Mouse (Mus musculus): Measurements from ENCODE around the gene Mdm4. TPM values are rescaled to one million over a fixed set of nuclear protein-coding genes. Genes with fewer than 3 reads are reported as not detected.
"Not testable (repeated sequence)": the region's sequence is repeated elsewhere in the genome, so short reads cannot be mapped to it uniquely, and the experiment has no call there.

Mdm4 gene
- total RNA-seq, 2 experiments from 2014 or later, result 79.0 to 85.9 TPM

DNA sequence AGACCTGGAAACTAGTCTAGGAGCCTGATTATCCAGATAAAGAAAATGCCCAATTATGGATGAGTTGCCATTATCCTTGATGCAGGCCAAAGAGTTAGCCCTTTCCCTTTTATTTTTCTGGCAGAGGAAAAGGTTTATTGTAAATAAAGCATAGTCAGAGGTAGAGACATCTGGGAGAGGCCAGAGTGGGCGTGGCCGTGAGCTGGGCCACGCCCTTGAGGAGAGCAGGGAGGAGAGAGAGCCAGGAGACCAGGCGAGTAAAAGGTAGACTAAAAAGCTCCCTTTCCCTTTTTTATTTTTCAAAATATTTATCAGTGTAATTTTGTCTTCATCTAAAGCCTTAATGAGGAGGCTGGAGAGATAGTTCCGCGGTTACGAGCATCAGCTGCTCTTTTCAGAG, 2.4 kb downstream of the Mdm4 start:
- TF ChIP-seq CTCF (IDR thresholded peaks at IDR 0.05), result no peak
- no peak for DNase-seq (ENCODE audit: extremely low spot score in 1 of 2, low spot score in 2 of 2)
- Histone ChIP-seq H3K4me3 (no peak overlapping the region), H3K27ac (no peak overlapping the region)
- intact Hi-C loops (cut with DNase I), result loop anchor here (5.0 kb wide), 1 partner anchor 584 kb away; the partner anchor contains the start of gene Snrpe

DNA sequence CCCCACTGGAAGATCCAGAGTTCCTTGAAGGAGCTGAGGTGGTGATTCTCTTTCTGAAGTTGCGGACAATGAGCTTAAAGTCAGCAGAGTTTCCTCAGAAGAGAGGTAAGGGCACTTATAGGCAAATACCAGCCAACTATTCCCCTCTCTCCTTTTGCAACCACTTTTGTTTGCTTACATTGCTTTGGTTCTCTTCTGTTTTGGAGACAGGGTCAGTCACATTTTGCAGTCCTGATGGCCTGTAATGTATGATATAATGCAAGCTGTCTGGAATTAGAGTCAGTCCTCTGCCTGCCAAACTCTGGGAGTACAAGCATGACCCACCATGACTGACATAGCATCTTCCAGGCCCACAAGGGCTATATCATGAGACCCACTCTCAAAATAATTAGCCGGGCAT, 3.2 kb downstream of the Mdm4 start:
- no peak for TF ChIP-seq CTCF (IDR thresholded peaks at IDR 0.05)
- Histone ChIP-seq H3K27ac (no peak overlapping the region), H3K4me3 (no peak overlapping the region)
- intact Hi-C loops (cut with DNase I), result loop anchor here (5.0 kb wide), 1 partner anchor 585 kb away; the partner anchor contains the start of gene Snrpe
- DNase-seq (ENCODE audit: extremely low spot score in 1 of 2, low spot score in 2 of 2), result no peak

DNA sequence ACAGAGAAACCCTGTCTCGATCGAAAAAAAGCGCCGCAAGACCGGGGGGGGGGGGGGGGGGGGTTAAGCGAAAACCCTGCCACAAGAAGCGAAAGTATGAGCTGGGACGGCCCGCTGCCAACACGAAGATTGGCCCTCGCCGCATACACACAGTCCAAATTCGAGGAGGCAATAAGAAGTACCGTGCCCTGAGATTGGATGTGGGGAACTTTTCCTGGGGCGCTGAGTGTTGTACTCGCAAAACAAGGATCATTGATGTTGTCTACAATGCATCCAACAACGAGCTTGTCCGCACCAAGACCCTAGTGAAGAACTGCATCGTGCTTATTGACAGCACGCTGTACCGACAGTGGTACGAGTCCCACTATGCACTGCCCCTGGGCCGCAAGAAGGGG, 4.6 kb downstream of the Mdm4 start:
- intact Hi-C loops (cut with DNase I), result loop anchor here (5.0 kb wide), 1 partner anchor 587 kb away; the partner anchor contains the start of gene Snrpe
- H3K27ac ChIP-seq; DNase-seq (ENCODE audit: extremely low spot score in 1 of 2, low spot score in 2 of 2): not testable (repeated sequence)
- H3K4me3 ChIP-seq, result peak overlapping the region; percentile 63; the same call in 1 of the 2 replicates

DNA sequence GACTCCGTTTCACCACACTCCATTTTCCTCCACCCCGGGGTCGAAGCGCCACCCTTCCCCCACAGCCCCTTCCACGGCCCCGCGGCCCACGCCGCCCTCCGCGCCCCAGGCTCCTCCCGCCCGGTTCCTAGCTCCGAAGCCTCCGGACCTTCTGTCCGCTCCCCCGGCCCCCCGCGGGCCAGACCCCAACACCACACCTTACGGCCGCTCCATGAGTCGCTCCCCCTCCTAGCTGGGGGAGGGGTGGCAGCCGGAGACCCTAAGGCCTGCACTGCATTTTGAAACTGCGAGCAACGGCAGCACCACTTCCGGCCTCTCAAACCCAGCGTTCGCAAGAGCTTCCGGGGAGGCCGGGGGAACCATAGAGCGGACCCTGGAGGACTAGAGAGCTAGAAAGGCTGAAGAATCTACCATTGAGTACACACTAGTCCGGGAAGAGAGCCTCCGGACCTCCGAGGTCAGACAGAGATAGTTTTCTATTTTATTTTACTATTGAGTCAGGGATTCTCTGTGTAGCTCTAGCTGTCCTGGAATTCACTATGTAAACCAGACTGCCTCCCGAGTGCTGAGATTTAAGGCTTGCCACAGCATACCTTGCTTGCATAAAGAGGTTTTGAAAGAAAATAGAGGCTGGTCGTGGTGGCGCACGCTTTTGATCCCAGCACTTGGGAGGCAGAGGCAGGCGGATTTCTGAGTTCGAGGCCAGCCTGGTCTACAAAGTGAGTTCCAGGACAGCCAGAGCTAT, 5.1 kb downstream of the Mdm4 start:
- peak overlapping the region; percentile 63 for H3K4me3 ChIP-seq
- peak overlapping the region; percentile 87 for H3K27ac ChIP-seq
- intact Hi-C loops (cut with DNase I), result loop anchor here (5.0 kb wide), 1 partner anchor 587 kb away; the partner anchor contains the start of gene Snrpe
- no peak for TF ChIP-seq CTCF (IDR thresholded peaks at IDR 0.05)
- DNase-seq (ENCODE audit: extremely low spot score in 1 of 2, low spot score in 2 of 2), result peak; percentile 81 to 87

DNA sequence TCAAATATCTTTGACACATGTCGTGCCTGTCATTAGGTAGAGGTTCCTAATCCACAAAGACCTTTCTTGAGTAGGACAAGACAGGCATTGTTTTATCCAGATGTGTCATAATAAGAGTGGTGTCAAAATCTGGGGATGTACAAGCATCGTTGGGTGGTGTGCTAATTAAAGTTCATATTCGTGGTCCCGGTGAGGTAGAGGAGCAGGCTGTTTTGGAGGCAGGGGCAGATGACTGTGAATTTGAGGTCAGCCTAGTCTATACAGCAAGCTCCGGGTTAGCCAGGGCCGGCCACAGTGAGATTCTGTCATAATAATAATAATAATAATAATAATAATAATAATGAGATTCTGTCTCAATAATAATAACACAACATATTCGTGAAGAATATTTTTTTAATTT, 5.9 kb downstream of the Mdm4 start:
- intact Hi-C loops (cut with DNase I), result no loop called here
- no peak for DNase-seq (ENCODE audit: extremely low spot score in 1 of 2, low spot score in 2 of 2)
- TF ChIP-seq CTCF (IDR thresholded peaks at IDR 0.05), result no peak
- H3K4me3 ChIP-seq, result peak overlapping the region; percentile 63
- no peak overlapping the region; the same call in 1 of the 2 replicates for H3K27ac ChIP-seq

DNA sequence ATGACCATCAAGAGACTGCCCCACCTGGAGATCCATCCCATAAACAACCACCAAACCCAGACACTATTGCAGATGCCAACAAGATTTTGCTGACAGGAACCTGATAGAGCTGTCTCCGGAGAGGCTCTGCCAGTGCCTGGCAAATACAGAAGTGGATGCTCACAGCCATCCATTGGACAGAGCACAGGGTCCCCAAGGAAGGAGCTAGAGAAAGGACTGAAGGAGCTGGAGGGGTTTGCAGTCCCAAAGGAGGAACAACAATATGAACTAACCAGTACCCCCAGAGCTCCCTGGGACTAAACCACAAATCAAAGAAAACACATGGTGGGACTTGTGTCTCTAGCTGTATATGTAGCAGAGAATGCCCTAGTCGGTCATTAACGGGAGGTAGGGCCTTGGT, 6.6 kb downstream of the Mdm4 start:
- H3K4me3 ChIP-seq; DNase-seq (ENCODE audit: extremely low spot score in 1 of 2, low spot score in 2 of 2); intact Hi-C loops (cut with DNase I); H3K27ac ChIP-seq: not testable (repeated sequence)

DNA sequence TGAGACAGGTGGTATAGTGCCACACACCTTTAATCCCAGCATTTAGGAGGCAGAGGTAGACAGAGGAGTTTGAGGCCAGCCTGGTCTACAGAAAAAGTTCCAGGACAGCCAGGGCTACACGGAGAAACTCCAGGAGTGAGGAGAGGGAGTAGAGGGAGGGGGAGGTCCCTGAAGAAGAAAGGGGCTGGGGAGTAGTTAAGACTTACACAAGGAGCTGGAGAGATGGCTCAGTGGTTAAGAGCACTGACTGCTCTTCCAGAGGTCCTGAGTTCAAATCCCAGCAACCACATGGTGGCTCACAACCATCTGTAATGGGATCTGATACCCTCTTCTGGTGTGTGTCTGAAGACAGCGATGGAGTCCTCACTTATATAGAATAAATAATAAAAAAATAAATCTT, 8.4 kb downstream of the Mdm4 start:
- H3K4me3 ChIP-seq; DNase-seq (ENCODE audit: extremely low spot score in 1 of 2, low spot score in 2 of 2); H3K27ac ChIP-seq; intact Hi-C loops (cut with DNase I): not testable (repeated sequence)

DNA sequence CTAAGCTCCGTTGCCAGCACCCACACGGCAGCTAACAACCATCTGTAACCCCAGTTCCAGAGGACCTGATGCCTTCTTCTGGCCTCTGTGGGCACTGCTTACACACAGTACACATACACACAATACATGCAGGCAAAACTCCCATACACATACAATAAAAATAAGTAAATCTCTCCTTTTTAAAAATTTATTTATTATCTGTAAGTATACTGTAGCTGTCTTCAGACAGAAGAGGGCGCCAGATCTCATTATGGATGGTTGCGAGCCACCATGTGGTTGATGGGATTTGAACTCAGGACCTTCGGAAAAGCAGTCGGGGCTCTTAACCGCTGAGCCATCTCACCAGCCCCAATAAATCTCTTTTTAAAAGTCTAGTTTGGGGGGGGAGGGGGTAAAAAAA, 9.0 kb downstream of the Mdm4 start:
- intact Hi-C loops (cut with DNase I), result no loop called here
- no peak for DNase-seq (ENCODE audit: extremely low spot score in 1 of 2, low spot score in 2 of 2)
- H3K27ac ChIP-seq, result no peak overlapping the region
- no peak overlapping the region for H3K4me3 ChIP-seq
- TF ChIP-seq CTCF (IDR thresholded peaks at IDR 0.05), result peak; percentile 26; the same call in 1 of the 2 replicates

DNA sequence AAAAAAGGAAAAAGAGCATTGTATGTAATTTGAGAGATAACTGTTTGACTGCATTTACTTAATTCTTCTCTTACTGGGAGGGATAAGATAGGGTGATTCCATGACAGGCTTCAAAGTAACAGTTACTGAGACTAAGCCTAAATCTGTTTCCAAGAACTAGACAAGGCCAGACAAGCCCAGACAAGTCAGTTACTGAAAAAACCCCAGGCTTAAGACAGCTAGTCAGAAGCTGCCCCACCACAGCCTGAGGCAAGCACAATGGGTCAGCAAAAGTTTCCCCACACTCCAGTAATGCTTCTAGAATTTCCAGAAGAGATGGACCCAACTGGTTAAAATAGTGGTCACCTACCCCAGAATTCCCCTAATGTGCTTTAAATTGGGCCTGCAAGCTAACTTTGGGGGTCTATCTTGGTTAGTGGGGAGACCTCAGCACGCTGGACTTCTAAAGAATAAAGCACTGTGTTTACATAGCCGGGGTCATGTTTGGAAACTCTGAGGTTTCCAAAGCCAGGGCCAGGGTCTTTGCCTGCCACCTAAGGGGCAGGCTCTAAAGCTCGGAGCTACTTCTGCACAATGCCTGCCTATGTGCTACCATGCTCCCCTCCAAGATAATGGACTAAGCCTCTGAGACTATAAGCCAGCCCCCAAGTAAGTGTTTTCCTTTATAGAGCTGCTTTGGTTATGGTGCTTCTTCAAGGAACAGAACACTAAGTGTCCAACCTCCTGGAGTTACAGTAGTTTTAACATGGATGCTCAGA, 10.0 kb downstream of the Mdm4 start:
- Histone ChIP-seq H3K27ac (no peak overlapping the region), H3K4me3 (no peak overlapping the region)
- DNase-seq (ENCODE audit: extremely low spot score in 1 of 2, low spot score in 2 of 2), result no peak
- no peak for TF ChIP-seq CTCF (IDR thresholded peaks at IDR 0.05)
- intact Hi-C loops (cut with DNase I), result no loop called here

DNA sequence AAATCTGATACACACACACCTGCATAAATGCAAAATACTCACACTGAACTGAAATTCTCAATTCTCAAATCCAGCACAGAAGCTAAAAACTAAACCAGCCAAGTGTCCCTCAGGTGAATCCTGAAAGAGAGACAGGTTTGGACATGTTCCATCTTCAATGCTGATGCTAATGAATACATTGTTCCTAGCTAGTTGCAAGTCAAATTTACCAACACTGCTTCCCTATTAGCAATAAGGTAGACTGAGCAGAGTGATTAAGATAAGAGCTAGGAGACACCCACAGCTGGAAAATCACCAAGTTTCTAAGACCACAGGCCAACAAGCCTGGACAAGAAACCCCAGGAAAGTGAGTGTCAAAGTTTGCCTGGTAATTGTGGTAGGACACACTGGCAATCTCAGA, 11.0 kb downstream of the Mdm4 start:
- no peak for DNase-seq (ENCODE audit: extremely low spot score in 1 of 2, low spot score in 2 of 2)
- intact Hi-C loops (cut with DNase I), result no loop called here
- no peak overlapping the region for H3K4me3 ChIP-seq

DNA sequence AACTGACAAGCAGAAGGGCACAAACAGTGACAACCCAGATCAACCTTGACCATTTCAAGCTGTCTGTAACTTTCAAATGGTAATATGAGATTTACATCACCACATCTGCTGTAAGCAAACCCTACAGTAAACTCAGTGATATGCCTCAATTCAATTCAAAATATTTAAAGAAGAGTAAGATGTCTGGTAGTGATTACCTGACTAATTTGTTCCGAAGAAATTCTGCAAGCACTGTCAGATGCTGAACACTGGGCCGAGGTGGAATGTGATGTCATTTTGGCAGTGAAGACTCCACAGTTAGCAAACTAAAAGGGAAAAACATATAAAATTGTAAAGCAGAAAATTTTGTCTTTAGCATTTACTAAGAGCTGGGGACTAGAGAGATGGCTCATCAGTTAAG, 11.8 kb downstream of the Mdm4 start:
- Histone ChIP-seq H3K27ac (no peak overlapping the region), H3K4me3 (no peak overlapping the region)
- DNase-seq (ENCODE audit: extremely low spot score in 1 of 2, low spot score in 2 of 2), result no peak
- no peak for TF ChIP-seq CTCF (IDR thresholded peaks at IDR 0.05)
- intact Hi-C loops (cut with DNase I), result no loop called here

More for the DNA sequence above, 11.0 kb downstream of the Mdm4 start:
- no peak overlapping the region for H3K27ac ChIP-seq
- TF ChIP-seq CTCF (IDR thresholded peaks at IDR 0.05), result no peak

DNA sequence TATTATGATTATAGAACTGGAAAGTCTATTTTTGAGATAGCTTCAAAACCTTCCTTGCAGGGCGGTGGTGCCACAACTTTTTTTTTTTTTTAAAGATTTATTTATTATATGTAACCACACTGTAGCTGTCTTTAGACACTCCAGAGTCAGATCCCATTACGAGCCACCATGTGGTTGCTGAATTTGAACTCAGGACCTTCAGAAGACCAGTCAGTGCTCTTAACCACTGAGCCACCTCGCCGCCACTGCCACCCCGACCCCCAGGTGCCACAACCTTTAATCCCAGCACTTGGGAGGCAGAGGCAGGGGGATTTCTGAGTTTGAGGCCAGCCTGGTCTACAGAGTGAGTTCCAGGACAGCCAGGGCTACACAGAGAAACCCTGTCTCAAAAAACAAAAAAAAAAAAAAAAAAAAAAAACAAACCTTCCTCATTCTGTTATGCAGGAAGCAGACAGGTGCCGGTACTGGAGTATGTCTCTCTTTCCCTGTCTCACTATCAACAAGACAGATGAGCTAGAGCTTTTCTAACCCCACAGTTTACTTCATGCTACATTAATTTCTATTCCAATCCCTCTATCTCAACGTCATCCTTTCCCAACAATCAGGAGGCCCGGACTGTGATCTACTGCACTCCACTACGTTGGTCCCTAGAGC, 13.5 kb downstream of the Mdm4 start:
- Histone ChIP-seq H3K4me3 (no peak overlapping the region), H3K27ac (no peak overlapping the region)
- no peak for TF ChIP-seq CTCF (IDR thresholded peaks at IDR 0.05)
- no peak for DNase-seq (ENCODE audit: extremely low spot score in 1 of 2, low spot score in 2 of 2)
- intact Hi-C loops (cut with DNase I), result no loop called here

Data from left cerebral cortex, adult 2 months (tissue).